Mouse (Mus musculus) MN1 (cell line): Measurements from ENCODE around the gene Gpr4.

Experiments
- DNase-seq: peaks from one replicate; pipeline ENCODE4 v3.0.0-alpha.2; 2016; ENCODE audit warnings: low spot score

Gpr4 gene

DNA sequence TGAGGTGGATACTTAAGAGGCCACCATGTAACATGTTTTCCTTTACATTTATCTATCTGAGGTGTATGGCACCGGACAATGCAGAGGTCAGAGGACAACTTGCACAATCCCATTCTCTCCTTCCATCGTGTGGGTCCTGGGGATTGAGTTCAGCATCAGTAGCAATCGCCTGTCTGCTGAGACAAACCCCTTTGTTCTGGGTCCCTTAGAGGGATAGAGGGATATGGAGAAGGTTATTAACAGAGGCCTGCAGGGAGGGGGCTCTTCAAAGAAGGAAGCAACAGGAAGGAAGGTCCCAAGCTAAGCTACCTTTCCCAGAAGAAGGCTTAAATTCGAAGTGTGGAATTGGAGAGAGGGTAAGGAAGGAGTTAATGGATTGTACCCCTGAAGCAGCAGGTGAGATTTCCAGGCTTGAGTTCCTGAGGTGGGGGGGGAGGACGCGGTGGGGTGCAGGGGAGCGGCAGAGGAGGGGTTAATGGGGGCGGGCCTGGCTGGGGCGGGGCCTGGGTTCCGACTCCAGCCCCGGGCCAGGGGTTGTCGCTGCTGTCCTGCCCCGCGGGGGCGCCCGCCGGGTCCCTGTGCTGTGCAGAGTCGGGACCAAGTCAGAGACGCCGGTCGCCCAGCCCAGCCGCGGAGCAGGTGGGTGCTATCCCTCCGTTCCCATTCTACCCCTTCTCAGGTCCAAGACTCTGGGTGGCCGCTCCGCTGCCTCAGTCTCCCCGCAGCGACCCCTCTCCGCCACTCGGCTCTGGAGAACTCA, at the start of gene Gpr4:
TSS of gene Gpr4 (plus strand) at position 543 of the 760 bp plus-strand sequence.
- no peak for DNase-seq

DNA sequence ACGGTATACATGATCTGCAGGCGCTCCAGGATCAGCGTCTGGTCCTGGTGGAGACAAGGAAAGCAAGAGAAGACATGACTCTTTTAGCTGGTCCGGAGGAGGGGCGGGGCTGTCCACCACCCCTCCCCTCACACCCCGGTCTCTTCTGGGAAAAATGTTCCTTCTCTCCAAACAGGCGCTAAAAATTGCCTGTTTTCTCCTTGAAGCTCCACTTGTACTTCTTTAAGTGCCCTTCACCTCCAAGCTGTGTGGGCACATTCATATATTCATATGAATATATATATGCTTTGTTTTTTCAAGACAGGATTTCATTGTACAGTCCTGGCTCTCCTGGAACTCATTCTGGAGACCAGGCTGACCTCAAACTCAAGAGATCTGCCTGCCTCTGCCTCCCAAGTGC, 49.4 kb upstream of the Gpr4 start:
- DNase-seq = no peak

DNA sequence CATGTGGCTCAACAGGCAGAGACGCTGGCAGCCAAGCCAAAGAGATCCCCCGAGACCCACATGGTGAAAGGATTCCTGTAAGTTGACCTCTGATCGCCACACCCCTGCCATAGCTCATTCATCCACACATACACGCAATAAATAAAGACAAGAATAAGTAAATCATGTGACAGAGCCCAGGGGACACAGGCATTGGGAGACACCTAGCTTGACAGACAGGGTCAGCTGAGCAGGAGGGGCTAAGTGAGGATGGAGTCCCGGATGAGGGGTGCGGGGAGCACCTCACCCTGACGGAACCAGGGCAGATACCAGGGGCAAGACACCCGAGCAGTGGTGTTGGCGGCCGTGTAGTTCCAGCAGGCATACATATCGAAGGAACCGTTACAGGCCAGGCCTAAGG, 48.6 kb upstream of the Gpr4 start:
- no peak for DNase-seq

DNA sequence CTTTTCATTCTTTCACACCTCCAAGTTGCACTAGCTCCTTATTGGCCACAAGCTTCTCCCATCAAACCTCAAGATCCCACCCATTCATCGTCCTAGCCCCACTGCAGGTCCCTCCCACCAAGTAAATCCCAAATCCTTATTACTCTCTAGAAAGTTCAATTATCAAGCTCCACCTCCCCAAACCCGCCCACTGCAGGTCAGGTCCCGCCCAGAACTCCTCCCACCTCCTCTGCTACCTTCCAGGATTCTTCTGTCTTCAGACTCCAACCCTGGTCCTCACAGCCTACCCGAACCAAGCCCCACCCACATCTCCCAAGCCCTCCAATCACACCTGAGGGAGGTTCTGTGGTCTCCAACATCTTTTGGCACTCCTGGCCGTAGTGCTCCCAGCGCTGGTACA, 48.1 kb upstream of the Gpr4 start:
- peak; percentile 63 for DNase-seq

DNA sequence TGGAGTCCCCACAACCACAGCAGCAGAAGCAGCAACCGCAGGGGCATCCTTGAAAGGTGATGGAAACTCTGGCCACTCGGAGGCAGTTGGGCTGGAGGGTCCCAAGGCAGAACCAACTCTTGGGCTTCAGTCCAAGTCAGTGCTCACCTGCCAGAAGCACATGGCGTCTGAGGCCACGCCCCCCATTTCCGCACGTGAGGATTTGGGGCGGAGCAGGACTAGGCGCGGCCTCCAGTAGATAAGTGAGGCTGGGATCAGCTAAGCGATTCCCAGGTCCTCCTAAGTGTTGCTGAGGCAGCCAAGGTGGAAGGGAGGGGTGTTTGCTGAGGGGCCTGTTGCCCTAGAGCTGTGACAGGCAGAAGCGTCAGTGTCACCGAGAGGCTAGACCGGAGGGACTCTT, 47.4 kb upstream of the Gpr4 start:
- DNase-seq = peak; percentile 61

DNA sequence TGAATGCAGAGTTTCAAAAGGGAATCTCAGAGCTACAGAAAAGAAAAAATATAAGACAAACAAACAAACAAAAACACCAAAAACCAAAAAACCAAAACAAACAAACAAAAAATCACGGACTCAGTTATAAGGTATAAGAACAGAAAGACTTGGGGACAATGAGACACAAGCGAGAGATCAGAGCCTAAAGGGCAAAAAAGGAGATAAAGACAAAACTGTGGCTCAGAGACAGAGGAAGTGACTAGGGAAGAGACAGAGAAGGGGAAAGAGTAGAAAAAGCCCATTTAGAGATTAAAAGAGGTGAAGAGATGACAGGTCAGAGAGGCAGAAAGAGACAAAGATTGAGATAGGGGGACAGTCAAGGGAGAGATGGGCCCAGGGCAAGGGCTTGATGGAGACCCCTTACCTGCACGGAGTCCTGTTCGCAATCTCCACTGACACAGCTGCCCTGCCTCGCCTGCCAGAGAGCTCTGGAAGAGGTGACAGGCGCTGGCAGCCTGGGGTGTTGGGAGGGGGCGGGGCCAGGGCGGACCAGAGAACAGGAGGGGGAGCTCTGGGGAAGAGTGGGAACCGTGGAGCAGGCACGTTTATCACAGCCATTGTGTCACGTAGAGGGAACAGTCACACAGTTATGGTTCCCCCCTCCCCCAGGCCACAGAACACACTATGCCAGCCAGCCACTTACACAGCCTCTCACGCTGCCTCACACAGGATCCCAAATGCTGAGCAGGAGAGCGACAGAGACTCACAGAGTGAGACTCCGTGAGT, 46.5 kb upstream of the Gpr4 start, which contains the start of gene Gipr:
TSS of gene Gipr (minus strand) at position 472 of the 768 bp plus-strand sequence.
- no peak for DNase-seq

DNA sequence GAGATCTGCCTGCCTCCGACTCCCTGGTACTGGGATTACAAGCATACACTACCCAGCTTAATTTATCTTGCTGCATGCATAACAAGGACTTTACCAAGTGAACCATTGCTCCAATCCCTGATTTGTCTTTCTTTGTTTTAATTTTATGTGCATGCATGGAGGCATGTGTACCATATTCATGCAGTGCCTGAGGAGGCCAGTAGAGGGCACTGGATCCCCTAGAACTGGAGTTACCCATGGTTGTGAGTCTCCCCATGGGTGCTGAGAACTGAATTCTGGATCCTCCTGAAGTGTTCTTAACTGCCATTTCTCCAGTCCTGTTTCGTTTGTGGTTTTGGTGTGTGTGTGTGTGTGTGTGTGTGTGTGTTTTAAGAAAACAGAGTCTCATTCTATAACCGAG, 45.3 kb upstream of the Gpr4 start:
- no peak for DNase-seq

DNA sequence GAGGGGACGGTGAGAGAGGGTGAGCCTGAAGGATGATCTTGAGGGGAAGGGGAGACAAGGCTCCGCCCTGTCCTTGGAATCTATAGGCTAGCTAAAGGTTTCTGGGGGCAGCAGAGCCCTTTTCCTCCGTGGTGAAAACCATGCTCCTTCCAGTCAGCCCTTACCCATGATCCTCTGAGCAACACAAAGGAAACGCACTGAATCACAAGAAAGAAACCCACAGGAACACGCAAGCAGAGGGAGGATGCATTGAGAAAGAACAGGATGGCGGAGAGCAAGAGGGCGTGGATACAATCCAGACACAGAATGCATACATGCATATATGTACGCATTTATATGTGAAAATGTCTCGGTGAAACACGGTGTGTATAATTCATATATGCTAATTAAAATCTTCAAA, 42.8 kb upstream of the Gpr4 start:
- DNase-seq = no peak

DNA sequence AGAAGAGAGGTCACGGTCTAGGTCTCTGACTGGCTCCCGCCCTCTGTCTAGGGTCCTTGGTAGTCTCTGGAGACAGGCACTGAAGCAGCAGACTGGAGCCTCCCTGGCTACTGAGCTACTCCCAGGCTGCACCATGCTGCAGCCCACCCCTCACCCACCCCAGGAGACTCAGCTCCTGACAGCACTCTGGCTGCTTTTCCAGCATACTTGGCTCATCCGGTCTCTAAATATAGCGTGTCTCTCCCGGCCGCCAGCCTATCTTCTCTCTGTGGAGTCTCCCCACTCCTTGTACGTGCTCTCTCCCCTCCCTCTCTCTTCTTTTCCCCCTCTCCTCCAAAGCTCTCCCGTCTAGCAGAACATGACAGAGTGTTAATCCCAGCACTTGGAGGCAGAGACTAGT, 42.2 kb upstream of the Gpr4 start:
- DNase-seq = no peak

DNA sequence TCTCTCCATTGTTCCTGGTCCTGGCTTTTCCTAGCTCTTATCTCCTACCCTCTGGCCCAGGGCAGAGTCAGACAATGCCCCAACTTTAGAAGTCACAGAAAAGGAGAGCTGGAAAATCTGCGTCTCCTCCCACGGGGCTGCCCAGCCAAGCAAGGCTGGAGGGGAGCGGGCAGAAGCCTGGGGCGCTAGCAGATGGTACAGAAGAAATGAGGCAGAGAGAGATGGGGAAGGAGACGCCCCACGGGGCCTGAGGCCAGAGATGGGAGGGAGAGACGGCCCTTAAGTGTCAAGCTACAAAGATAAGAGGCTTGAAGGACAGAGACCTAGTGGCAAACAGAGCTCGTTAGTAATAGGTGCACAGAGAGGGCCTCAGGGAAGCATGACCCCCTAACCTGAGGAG, 40.5 kb upstream of the Gpr4 start:
- no peak for DNase-seq

DNA sequence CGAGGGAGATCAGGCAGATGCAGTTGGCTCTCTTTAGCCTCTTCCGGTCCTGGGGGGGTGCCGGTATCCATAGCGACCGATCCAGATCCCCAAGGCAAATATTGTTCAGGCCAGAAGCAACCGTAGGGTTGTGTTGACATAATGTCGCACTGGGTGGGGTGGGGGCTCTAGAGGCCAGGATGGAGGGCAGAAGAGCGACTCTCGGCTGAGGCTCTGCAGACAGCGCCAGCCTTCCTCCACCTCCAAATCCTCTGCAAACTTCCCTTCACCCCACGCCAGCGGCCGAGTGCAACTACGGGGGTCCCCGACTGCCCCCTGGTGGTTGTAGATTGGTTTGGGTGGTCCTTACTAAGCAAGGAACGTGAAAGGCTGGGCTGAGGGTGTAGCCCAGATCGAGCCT, 39.5 kb upstream of the Gpr4 start:
- peak; percentile 79 for DNase-seq

DNA sequence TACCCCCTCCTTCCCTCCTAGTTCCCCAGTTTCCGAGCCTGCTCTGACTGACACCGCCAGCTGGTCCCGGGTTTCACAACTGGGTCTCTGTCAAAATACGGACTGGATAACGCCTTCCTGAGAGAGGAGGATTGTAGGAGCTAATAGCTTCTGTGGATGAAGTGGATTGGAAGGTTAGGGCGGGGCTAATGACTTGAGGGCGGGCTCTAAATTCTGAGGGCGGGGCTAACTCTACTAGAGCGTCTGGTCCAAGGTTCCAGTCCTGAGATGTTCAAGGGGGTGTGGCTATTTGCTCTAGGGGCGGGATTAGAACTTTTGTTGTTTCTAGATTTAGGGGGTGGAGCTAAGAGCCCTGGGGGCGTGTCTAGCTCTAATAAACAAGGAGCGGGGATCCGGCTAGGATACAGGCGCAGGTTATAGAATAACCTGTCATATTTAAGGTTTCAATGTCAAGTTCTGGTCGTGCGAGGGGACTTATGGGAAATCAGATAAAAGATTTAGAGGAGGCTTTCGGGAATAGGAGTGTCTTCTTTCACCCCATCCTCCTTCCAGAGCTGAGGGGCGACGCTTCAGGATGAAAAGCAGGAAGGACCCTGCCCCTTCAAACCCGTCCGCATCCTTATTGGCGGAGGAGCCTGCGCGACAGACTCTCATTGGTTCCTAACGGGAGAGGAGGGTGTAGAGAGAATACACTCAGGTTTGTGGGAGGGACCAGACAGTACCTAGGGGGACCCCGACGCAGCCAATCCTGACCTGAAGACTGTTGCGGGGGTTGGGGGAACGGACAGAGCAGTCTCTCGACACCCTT, 36.4 kb upstream of the Gpr4 start, which contains the start of gene Eml2:
TSS of gene Eml2 (plus strand) at position 714 of the 808 bp plus-strand sequence.
- peak; percentile 66 for DNase-seq

DNA sequence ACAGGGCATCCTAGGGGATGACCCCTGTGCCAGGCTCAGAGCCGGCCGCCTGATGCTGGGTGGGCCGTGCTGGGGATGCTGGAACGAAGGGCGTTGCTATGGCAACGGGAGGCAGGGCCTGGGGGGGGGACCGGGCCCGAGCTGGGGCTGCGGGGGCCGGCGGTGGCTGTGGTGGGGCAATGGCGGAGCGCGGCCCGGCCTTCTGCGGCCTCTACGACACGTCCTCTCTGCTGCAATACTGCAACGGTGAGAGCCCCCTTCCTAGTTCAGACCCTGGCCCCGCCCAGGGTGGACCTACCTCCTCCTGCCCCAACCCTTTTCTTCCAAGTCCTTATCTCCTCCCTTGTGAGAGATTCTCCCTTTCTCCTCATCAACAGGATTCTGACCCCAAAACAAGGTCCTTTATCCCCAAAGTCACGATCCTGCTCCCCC, 35.8 kb upstream of the Gpr4 start:
- no peak for DNase-seq

DNA sequence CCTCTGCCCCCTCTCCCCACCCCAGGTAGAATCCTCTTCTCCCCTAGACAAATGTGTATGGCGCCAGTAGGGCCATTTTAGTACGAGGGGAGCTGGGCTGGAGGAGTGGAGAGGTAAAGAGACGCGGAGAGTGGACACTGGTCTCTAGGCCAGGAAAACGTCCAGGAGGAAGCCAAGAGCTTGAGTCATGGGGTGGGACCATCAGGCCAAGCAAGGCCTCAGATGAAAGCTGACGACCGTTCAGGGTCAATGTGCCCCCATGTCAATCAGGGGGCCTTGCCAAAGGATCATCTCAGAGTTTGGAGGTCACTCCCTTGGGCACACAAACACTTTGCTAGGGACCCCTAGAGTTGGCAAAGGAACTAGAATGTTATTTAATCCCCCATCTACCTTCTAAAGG, 35.1 kb upstream of the Gpr4 start:
- DNase-seq = no peak

DNA sequence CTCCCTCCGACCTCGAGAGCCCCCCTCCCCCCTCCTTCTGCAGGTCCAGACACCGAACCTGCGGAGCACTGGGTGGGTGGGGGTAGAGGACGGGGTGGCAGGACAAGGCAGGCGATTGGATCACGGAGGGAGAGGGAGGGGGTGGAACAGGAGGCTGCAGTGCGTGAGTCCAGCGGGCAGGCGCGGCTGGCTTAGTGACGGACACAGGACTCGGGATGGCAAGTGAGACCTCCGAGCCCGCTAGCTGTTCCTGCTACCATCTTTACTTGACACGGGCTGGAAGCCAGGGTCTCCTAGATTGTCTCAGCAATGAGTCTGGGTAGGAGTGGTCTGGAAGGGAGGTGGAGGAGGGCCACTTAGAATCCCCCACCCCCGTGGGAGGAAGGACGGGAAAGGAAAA, 34.3 kb upstream of the Gpr4 start:
- no peak for DNase-seq

DNA sequence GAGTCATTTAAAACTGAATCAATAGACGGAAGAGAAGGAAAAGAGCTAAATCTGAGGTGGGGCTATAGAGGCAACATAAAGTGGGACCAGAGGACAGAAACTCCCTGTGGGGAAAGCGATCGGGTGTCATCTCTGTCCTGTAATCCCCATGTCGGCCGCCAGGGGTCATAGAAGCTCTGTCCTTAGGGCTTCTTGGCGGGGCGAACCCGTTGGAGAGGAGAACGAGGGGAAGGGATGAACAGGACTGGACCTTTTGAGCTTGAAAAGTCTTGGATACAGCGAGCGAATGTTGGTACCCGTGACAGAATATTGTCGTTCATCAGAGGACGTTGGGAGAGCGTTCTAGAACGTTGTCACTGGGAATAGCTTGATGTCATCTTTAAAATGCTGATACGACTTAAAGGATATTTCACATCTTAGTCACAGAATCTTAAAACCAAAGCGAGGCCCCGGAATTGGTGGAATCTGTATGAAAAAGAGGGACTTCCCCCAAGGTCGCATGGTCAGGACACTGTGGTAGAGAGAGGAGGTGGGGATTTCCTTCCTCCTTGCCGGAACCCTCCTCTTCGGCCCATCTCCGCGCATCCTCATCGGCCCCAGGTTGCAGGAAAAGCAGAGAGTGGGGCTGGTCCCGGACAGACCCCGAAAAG, 33.8 kb upstream of the Gpr4 start:
- DNase-seq = no peak

DNA sequence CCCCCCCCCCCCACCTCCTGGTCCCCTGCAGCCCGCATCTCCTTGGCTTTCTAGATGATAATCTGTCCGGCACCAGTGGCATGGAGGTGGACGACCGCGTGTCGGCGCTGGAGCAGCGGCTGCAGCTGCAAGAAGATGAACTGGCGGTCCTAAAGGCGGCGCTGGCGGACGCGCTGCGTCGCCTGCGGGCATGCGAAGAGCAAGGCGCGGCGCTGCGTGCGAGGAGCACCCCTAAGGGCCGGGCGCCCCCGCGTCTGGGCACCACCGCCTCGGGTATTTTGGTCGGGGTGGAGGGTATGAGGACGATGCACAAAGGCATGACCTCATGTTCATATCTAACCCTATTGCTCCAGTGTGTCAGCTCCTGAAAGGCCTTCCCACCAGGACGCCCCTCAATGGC, 33.2 kb upstream of the Gpr4 start:
- DNase-seq = no peak

DNA sequence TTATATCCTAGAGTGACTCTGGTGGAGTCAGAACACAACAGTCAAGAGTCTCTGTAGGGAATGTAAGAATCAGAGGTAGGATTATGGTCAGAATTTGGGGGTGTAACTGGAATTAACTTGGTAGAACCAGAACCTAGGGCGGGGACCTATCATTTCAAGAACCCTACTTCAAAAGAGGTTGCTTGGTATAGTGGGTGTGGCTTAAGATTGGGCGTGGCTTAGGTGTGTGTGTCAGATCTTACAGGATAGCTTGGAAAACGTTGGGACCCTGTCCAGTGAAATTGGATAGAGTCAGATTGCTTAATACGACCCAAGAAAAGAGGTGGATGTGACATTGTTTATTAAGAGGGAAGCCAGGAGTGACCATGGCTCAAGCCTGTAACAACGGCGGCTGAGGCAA, 32.4 kb upstream of the Gpr4 start:
- no peak for DNase-seq

DNA sequence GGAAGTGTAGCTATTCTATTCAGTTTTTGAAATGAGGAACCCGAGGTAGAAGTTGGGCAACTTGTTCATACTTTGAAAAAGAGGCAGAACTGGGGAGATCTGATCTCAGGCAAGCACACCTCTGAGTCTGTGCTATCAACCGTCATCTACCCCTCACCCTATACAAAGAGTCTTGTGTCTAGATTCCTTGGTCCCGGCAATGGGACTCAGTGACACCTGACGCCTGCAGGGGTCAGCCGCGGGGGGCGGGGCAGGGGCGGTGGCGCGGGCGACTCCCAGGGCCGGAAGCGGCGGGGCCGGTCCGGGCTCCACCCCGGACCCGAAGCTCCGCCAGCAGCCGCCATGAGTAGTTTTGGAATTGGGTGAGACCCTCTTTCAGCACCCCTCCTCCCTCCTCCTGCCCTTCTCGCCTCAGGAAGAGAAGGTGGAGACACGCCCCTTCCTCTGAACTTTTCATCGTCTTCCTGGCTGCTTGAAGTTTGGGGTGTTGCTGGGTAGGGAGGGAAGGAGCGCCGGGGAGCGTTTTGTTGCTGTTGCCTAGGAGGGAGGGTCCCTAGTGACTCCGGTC, 31.4 kb upstream of the Gpr4 start:
- DNase-seq = no peak

DNA sequence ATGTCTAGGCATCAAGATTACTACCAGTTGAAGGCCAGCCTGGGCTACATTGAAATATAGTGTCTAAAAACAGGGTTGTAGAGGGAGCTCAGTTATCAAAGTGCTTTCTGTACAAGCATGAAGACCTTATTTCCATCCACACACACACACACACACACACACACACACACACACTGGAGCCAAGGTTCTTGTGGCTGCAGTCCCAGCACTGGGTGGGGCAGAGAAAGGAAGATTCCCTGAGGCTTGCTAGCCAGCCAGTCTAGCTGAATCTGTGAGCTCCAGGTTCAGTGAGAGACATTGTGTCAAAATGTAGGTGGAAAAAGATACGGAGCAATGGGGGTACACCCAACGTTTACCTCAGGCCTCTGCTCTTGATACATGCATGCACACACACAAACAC, 28.1 kb upstream of the Gpr4 start:
- DNase-seq = no peak

DNA sequence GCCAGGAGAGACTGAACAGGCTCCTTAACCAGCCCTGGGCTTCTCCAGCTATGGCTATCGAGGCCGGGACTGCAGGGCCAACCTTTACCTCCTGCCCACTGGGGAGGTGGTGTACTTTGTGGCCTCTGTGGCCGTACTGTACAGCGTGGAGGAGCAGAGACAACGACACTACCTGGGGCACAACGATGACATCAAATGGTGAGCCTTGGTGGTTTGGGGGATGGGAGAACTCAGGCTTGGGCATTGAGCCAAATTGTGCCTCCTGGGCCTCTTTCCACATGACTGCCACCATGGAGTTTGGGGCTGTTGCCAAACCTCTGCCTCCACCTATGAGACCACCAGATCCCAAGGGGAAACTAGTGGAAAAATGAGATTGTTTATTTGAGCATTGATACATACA, 27.6 kb upstream of the Gpr4 start:
- DNase-seq = peak; percentile 44

DNA sequence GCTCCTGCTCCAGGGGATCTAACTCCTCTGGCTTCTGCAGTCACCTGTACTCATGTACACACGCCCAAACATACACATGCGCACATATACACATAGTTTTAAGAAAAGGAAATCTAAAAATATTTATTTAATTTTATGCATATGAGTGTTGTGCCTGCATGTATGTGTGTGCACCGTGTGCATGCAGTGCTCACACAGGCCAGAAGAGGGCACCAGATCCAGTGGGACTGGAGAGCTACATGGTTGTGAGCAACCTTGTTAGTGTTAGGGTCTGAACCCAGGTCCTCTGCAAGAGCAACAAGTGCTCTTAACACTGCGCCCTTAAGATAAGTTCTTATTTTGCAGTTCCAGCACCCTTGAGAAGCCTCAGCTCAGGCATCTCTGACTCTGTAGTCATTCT, 17.7 kb upstream of the Gpr4 start:
- DNase-seq = no peak
